Mouse (Mus musculus): ENCODE data around the gene Slc39a9. TPM values are rescaled to one million over a fixed set of nuclear protein-coding genes. Genes with fewer than 3 reads are reported as not detected.

Slc39a9 gene
- polyA plus RNA-seq, 1 experiment from 2014 or later: 31.3 TPM

- H3K36me3 ChIP-seq: no peaks in the 10 kb centered on the region
- H3K9ac ChIP-seq: no peak overlapping the region
- no peak overlapping the region for H3K4me2 ChIP-seq
- peaks cover 5% of the 10 kb centered on the region; the same call in 1 of the 2 replicates for H3K27me3 ChIP-seq
- peaks cover 4% of the 10 kb centered on the region; the same call in 1 of the 2 replicates for H3K4me1 ChIP-seq
- no peak for ATAC-seq (ENCODE audit: borderline replicate concordance, extremely low read depth, low FRiP score, low TSS enrichment)
- no peaks in the 10 kb centered on the region for H3K9me3 ChIP-seq
- WGBS: 23% methylated on average over 1 of the region's 1 CpGs
- no peak overlapping the region for H3K4me3 ChIP-seq
- no peak overlapping the region for H3K27ac ChIP-seq
Measured at GRCm38 (mm10) chr12:80728207-80728606, 84.5 kb downstream of the Slc39a9 start.

- Histone ChIP-seq H3K9me3 (no peaks in the 10 kb centered on the region), H3K36me3 (no peaks in the 10 kb centered on the region), H3K27ac (no peak overlapping the region), H3K4me3 (no peak overlapping the region), H3K4me1 (peaks cover 4% of the 10 kb centered on the region; the same call in 1 of the 2 replicates), H3K27me3 (peaks cover 5% of the 10 kb centered on the region; the same call in 1 of the 2 replicates), H3K9ac (no peak overlapping the region), H3K4me2 (no peak overlapping the region)
- WGBS: 48% methylated on average over 2 of the region's 2 CpGs
- no peak for ATAC-seq (ENCODE audit: borderline replicate concordance, extremely low read depth, low FRiP score, low TSS enrichment)
Measured at GRCm38 (mm10) chr12:80728814-80729213, 85.1 kb downstream of the Slc39a9 start.

- H3K27me3 ChIP-seq: peaks cover 5% of the 10 kb centered on the region; the same call in 1 of the 2 replicates
- H3K4me3 ChIP-seq: no peak overlapping the region
- no peaks in the 10 kb centered on the region for H3K36me3 ChIP-seq
- H3K27ac ChIP-seq: no peak overlapping the region
- peaks cover 4% of the 10 kb centered on the region; the same call in 1 of the 2 replicates for H3K4me1 ChIP-seq
- no peak overlapping the region for H3K9ac ChIP-seq
- peak; percentile 80; the same call in 1 of the 2 replicates for ATAC-seq (ENCODE audit: borderline replicate concordance, extremely low read depth, low FRiP score, low TSS enrichment)
- no peaks in the 10 kb centered on the region for H3K9me3 ChIP-seq
- H3K4me2 ChIP-seq: no peak overlapping the region
- 44% methylated on average over 12 of the region's 12 CpGs for WGBS
Measured at GRCm38 (mm10) chr12:80729758-80730530, 86.3 kb downstream of the Slc39a9 start.

GRCm38 (mm10) chr12:80730567-80730966 is 86.9 kb downstream of the Slc39a9 start:
- Histone ChIP-seq H3K27ac (no peak overlapping the region), H3K27me3 (0 out of 2 replicates have a peak, but pooled peaks cover 5% of the 10 kb centered on the region), H3K4me3 (no peak overlapping the region), H3K9me3 (no peaks in the 10 kb centered on the region), H3K36me3 (no peaks in the 10 kb centered on the region), H3K4me2 (peak overlapping the region; percentile 17; the same call in 1 of the 2 replicates), H3K4me1 (no peaks in the 10 kb centered on the region; the same call in 1 of the 2 replicates), H3K9ac (no peak overlapping the region)
- 4% methylated on average over 9 of the region's 9 CpGs for WGBS
- ATAC-seq (ENCODE audit: borderline replicate concordance, extremely low read depth, low FRiP score, low TSS enrichment): peak; percentile 78

Other genes with a start within 250 kb of the Slc39a9 start
- 10.8 and 11.3 TPM in 2 replicates for gene Dcaf5, start 207.3 kb upstream of the Slc39a9 start, polyA plus RNA-seq (2015; fragmentation: Nextera tagmentation; extraction: Ambion mirVana)
- 27.3 and 29.2 TPM in 2 replicates for gene Exd2, start 180.8 kb upstream of the Slc39a9 start, polyA plus RNA-seq (2015; fragmentation: Nextera tagmentation; extraction: Ambion mirVana)
- gene Galnt16, start 125.6 kb upstream of the Slc39a9 start, polyA plus RNA-seq (2015; fragmentation: Nextera tagmentation; extraction: Ambion mirVana): 12.3 TPM in 2 replicates
- gene Erh, start 458 bp downstream of the Slc39a9 start, polyA plus RNA-seq (2015; fragmentation: Nextera tagmentation; extraction: Ambion mirVana): 326 and 362 TPM in 2 replicates
- gene Plekhd1, start 48.7 kb downstream of the Slc39a9 start, polyA plus RNA-seq (2015; fragmentation: Nextera tagmentation; extraction: Ambion mirVana): 4.0 and 4.2 TPM in 2 replicates
- gene Ccdc177, start 116.8 kb downstream of the Slc39a9 start, polyA plus RNA-seq (2015; fragmentation: Nextera tagmentation; extraction: Ambion mirVana): 0.06 and 0.10 TPM in 2 replicates
- gene Susd6, start 146.6 kb downstream of the Slc39a9 start, polyA plus RNA-seq (2015; fragmentation: Nextera tagmentation; extraction: Ambion mirVana): 17.3 and 17.4 TPM in 2 replicates

Measured in lung, embryonic 15.5 days (tissue).